Mouse (Mus musculus): ENCODE measurements around the gene N6amt1. TPM values are rescaled to one million over a fixed set of nuclear protein-coding genes. Genes with fewer than 3 reads are reported as not detected.

The N6amt1 gene
- 26.8 and 30.3 TPM in 2 replicates for polyA plus RNA-seq (2012; ENCODE audit: insufficient read depth, insufficient read length, missing spikeins)

DNA sequence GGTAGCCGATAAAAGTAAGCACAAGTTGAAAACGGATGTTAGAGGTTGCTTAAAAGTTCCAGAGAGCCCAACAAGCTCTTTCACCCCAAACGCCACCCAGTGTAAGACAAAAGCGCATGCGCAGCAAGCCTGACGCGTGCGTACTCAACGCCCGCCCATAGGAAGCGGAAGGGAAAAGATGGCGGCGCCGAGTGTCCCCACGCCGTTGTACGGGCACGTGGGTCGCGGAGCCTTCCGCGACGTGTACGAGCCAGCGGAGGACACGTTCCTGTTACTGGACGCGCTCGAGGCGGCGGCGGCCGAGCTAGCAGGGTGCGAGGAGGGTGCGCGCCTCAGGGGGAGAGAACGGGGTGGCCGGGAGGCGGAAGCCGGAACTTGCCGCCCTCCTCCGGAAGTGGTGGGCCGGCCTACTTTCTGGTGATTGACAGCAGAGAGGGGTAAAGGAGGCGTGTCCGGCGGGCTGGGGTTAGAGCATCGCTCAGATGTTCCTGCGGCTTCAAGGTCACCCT, at the start of gene N6amt1:
N6amt1 (plus strand) TSS at position 111 of the 509 bp plus-strand sequence.
- Histone ChIP-seq H3K4me1 (ENCODE audit: control insufficient read depth, insufficient read depth, insufficient read length, low read length) (no peaks in the 10 kb centered on the region), H3K4me3 (ENCODE audit: insufficient read depth, low read depth, low read length) (peak within 1 kb of the TSS; percentile 92), H3K27ac (replicated peaks; ENCODE audit: low read depth, low read length) (peak within 1 kb of the TSS; percentile 100)

DNA sequence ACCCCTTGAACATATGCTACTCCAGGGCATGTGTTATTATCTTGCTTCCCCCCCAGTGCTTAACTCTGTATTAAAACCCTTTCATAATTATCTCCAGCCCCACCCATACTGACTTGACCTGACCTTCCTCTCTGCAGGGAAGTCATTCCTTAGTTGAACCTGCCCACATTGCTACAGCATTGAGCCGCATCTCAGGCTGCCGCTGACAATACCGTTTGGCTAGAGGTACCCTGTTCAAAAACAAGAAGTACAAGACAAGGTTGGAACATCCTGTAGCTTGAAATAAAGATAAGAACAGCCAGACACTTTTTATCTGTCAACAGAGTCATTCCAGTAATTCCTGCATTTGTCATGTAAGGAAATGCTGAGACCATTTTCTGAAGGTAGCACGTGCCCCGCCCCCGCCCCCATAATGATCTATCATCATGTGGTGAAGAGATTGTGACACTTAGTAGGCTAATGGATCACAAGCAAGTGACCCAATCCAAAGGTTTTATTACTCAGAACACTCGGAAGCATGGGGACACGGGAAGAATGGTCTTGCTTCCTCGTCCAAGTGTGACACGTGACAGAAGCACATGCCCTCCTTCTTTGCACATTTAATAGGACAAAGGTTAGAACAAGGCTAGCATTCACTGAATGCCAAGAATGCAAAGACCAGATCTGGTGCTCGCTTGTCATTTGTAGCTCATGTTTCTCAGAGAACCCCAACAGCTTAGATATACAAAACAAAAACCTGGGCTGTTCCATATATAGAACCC, 48.6 kb upstream of the N6amt1 start:
- Histone ChIP-seq H3K4me3 (ENCODE audit: insufficient read depth, low read depth, low read length) (no peak overlapping the region), H3K27ac (replicated peaks; ENCODE audit: low read depth, low read length) (peak overlapping the region; percentile 60), H3K4me1 (ENCODE audit: control insufficient read depth, insufficient read depth, insufficient read length, low read length) (no peaks in the 10 kb centered on the region; the same call in none of the 2 replicates)

DNA sequence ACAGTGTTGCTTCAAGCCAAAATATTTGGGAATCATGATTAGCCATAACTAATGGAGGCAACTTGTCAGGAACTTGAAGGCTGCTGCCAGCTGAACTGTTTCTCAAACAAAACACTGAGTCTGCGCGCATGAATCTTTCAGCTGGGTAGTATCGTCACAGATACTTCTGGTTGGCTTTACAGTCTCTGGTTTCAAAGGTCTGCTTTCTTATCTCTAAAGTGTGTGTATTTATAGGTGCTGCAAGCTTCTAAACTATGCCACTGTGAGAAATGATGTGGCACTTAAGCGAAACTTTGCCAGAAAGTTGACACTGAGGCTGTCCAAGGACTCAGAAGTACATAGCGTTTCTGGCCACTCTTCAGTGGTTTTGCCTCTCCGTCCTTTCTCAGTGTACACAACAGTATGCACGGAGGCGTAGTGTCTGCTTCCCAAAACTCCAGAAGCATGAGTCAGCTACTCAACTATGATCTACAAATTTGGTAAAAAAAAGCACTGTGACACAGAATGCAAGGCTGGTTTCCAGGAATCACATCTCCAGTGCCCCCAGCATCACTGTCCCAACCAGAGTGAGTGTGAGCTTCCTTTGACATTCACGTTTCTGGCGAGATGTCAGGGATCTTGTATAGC, 46.8 kb upstream of the N6amt1 start:
- no peaks in the 10 kb centered on the region; the same call in none of the 2 replicates for H3K4me1 ChIP-seq (ENCODE audit: control insufficient read depth, insufficient read depth, insufficient read length, low read length)
- H3K4me3 ChIP-seq (ENCODE audit: insufficient read depth, low read depth, low read length), result no peak overlapping the region
- peak overlapping the region; percentile 62 for H3K27ac ChIP-seq (replicated peaks; ENCODE audit: low read depth, low read length)

DNA sequence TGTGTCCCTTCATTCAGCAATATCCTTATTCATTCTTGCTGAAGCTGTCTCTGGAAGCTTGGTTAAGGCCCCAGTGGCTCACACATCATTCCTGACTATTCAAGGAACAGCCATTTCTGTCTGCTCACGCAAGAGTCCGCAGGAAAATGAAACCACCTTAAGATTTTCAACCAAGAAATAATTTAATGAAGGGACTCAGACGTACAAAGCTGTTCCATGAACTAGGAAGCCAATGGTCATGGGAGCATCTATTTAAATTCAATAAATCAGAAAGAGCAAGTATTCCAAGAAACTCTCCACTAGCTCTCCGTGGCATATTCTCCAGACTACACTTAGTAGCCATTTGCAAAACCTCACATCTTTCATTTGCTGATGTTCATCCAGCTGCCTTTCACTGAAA, 43.3 kb upstream of the N6amt1 start:
- Histone ChIP-seq H3K4me1 (ENCODE audit: control insufficient read depth, insufficient read depth, insufficient read length, low read length) (no peaks in the 10 kb centered on the region; the same call in none of the 2 replicates), H3K4me3 (ENCODE audit: insufficient read depth, low read depth, low read length) (no peak overlapping the region), H3K27ac (replicated peaks; ENCODE audit: low read depth, low read length) (no peak overlapping the region)

DNA sequence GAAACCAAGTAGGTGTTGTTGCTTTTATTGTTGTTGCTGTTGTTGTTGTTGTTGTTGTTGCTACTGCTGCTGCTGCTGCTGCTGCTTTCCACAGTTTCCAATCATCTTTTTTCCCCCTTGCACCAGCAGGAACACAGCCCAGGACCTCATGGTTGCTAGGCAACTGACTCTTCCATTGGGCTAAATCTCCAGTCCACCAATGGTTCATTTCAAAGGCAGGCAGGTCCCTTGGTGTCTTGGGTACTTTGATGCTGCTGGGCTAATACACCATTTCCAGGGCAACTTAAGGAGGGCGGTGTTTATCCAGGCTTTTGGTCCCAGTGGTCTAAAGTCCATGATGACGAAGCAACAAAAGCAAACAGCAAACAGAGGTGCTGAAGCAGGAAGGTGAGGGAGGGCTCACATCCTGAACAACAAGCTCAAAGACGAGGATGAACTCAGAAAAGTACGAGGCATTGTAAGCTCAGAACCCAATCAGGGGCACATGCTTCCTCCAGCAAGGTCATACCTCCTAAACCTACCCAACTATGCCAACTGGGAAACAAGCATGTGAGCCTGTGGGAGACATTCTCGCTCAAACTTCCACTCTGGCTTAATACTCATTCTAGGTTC, 35.7 kb upstream of the N6amt1 start:
- H3K4me1 ChIP-seq (ENCODE audit: control insufficient read depth, insufficient read depth, insufficient read length, low read length), result no peaks in the 10 kb centered on the region
- H3K27ac ChIP-seq (replicated peaks; ENCODE audit: low read depth, low read length), result no peak overlapping the region
- H3K4me3 ChIP-seq (ENCODE audit: insufficient read depth, low read depth, low read length), result no peak overlapping the region

DNA sequence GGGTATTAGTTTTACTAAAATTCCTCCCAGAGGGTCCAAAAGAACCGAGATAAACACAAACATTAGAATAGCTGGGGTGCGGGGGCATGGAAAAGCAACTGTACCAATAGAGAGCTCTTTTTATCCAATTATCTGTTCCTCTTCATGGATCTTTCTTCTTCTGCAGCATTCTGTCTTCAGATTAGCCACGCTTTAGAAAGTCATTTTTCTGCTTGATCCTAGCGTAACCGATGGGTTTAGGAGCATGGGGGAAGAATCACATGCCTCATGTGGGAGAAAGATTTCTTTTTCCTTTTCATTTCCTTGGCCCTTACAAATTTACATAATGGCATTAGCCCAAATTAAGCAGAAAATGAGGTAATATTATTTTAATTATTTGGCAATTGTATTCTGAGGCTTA, 35.0 kb upstream of the N6amt1 start:
- Histone ChIP-seq H3K4me3 (ENCODE audit: insufficient read depth, low read depth, low read length) (no peak overlapping the region), H3K27ac (replicated peaks; ENCODE audit: low read depth, low read length) (no peak overlapping the region), H3K4me1 (ENCODE audit: control insufficient read depth, insufficient read depth, insufficient read length, low read length) (no peaks in the 10 kb centered on the region)

DNA sequence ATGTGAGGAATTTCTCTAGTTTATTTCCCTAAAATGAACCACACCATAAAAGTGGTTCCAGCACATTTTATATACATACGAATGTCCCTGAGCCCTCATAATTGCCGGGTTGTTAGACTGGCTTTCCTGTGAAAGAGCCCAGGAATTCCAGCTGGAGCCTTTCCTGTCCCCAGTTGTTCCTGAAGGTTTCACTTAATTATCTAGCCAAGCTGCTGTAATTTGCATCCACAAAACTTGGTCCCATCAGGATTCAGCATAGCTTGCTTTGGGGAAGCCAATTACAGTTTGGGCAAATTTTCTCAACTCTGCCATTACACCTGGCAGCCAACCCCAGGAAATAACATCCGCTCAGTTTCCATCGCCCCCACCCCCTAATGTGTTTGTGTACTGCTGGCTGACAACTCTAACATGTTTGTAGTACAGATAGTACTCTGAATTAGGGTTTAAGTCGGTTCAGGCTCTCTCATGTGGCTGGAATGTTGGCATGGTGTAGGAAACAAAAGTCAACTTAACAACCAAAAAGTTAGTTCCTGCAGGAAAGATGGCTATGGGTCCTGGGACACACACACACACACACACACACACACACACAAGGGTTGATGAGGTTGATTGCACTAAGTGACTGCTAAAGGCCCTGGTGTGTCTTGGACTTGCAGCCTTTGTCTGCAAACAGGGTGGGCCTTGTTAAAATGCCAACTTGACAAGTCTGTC, 34.3 kb upstream of the N6amt1 start:
- Histone ChIP-seq H3K4me3 (ENCODE audit: insufficient read depth, low read depth, low read length) (no peak overlapping the region), H3K4me1 (ENCODE audit: control insufficient read depth, insufficient read depth, insufficient read length, low read length) (no peaks in the 10 kb centered on the region), H3K27ac (replicated peaks; ENCODE audit: low read depth, low read length) (no peak overlapping the region)

DNA sequence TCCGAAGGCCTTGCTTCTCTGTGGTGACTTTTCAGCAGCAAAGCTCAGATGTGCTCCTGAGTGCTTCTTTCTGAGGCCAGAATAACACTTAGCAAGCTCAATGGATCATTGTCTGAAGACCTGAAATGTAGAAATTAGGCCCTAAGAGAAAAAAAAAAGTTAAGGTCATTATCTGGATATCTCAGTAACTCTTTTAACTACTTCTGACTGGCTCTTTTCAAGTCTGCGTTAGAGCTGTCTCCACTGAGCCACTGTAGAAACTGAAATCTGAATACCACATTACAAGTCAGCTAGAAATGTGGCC, 33.8 kb upstream of the N6amt1 start:
- H3K27ac ChIP-seq (replicated peaks; ENCODE audit: low read depth, low read length), result no peak overlapping the region
- no peak overlapping the region for H3K4me3 ChIP-seq (ENCODE audit: insufficient read depth, low read depth, low read length)
- no peaks in the 10 kb centered on the region for H3K4me1 ChIP-seq (ENCODE audit: control insufficient read depth, insufficient read depth, insufficient read length, low read length)

DNA sequence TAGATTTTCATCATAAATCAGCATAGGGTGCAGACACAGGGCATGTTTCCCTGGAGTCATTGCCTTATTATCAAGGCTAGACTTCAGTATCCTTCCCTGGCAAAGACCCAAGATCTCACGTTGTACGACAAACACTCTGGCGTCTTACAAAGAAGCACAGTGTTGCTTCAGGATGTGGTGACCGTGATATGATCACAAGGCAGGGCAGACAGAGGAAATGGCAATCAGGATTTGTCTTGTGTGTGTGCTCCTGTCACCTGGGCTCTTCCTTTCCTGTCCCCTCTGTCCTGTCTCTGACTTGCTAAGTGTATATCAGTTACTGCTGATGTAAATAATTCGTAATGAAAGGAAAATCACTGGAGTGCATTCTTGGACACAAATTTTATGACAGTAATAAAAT, 29.4 kb upstream of the N6amt1 start:
- no peaks in the 10 kb centered on the region for H3K4me1 ChIP-seq (ENCODE audit: control insufficient read depth, insufficient read depth, insufficient read length, low read length)
- H3K27ac ChIP-seq (replicated peaks; ENCODE audit: low read depth, low read length), result no peak overlapping the region
- no peak overlapping the region for H3K4me3 ChIP-seq (ENCODE audit: insufficient read depth, low read depth, low read length)

DNA sequence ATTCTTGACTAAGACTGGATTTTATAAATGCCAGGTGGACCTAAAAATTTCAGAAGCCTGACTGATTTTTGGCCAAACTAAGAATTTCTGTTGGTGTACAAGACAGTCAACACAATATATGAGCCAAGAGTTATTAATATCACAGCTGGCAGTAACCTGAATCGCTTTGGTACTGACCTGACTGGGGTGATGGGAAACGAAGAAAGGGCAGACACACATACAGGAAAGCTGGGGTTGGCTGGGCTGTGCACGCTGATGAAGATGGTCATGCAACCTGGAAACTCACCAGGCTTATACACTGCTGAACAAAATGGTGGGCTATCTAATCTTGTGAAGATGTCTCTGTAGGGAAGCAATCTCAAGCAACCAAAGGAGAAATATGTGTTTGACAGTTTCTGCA, 24.0 kb upstream of the N6amt1 start:
- Histone ChIP-seq H3K4me1 (ENCODE audit: control insufficient read depth, insufficient read depth, insufficient read length, low read length) (no peaks in the 10 kb centered on the region), H3K27ac (replicated peaks; ENCODE audit: low read depth, low read length) (no peak overlapping the region), H3K4me3 (ENCODE audit: insufficient read depth, low read depth, low read length) (no peak overlapping the region)

DNA sequence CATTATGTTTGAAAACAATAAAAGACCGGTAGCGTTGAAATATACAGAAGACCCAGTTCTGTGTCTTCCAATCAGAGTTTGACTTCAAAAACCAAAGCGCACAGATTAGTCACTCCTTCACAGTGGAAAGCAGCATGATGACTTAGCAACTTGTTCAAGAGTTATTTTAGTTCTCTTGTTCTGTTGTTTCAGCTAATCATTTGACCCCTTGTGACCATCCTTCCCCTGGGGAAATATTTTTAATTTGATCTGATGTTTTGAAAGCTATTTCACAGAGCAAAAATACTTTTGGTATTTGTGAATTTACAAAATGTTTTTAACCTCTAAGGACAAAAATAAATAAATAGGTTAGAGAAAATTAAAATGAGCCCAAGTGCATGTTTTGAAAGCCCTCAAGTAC, 19.2 kb upstream of the N6amt1 start:
- H3K4me1 ChIP-seq (ENCODE audit: control insufficient read depth, insufficient read depth, insufficient read length, low read length), result no peaks in the 10 kb centered on the region
- no peak overlapping the region for H3K4me3 ChIP-seq (ENCODE audit: insufficient read depth, low read depth, low read length)
- H3K27ac ChIP-seq (replicated peaks; ENCODE audit: low read depth, low read length), result no peak overlapping the region

DNA sequence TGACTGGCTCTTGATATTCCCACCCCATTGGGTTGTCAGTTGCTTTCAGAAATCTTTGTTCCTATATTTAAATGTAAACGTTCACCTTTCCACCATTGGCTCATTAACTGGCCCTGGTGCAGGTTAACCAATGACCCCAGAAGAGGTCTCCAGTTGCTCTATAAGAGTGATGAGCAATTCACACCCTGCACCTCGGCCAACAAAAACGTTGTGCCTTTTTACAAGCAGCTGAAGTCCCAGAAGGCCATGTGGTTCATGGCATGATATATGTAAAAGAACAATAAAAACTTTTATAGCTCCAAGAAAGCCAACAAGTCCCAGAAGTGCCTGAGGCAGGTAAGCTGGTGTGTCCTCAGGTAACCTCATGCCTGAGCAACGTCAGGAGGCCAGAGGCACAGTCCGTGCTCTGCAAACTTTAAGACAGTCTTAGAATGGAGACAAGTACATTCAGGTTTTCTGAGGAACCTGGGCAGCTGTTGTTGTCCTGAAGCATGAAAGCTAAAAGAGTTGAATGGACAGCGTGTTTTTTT, 12.9 kb upstream of the N6amt1 start:
- Histone ChIP-seq H3K27ac (replicated peaks; ENCODE audit: low read depth, low read length) (no peak overlapping the region), H3K4me1 (ENCODE audit: control insufficient read depth, insufficient read depth, insufficient read length, low read length) (peaks cover under 1% of the 10 kb centered on the region; the same call in 1 of the 2 replicates), H3K4me3 (ENCODE audit: insufficient read depth, low read depth, low read length) (no peak overlapping the region)

DNA sequence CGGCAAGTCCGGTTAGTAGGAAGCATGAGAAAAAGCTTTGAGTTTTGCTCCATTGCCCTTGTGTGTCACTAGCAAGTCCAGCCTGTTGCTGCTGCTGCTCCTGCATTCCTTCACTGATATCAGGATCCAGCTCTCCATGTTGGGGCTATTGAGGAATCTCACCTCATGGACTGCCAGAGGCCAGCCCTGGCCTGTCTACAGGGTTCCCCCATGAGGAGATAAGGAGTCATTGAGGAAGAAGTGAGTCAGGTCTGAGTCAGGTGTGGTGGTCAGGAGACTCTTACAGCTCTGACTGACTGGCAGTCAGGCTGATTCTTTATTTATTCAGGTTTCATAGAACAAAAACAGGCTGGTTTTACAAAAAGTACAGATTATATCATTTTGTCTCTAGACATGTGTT, 5.9 kb upstream of the N6amt1 start:
- H3K4me3 ChIP-seq (ENCODE audit: insufficient read depth, low read depth, low read length), result no peak overlapping the region
- H3K4me1 ChIP-seq (ENCODE audit: control insufficient read depth, insufficient read depth, insufficient read length, low read length), result peaks cover 3% of the 10 kb centered on the region; the same call in 1 of the 2 replicates
- H3K27ac ChIP-seq (replicated peaks; ENCODE audit: low read depth, low read length), result no peak overlapping the region

DNA sequence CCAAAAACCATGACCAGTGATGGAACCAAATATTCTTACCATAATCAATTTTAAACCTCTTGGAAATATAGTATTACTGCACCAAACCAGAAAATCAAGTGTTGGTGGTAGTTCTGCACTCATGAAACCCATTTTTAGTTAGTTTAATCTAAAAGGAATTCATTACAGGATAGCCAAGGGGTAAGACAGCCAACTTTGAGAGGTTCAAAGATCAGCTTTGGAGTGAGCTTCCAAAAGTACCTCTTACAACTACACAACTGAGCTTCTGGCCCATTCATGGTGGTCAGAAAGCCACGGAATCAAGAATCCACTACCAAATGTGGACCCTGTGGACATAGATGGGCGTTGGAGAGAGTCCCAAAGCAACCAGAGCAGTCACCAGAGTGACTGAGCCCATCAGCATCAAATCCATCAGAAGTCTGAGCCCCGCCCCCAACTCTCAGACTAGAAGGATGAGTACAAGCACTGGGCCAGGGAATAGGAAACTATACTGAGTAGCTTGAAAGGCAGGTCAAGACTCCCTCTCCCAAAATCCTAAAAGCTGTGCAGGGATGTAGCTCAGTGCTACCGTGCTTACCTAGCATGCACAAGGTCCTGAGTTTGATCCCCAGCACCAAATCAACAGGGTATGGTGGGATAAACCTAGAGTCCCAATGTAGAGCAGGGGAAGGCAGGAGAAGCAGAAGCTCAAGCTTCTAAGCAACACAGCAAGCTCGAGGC, 2.4 kb upstream of the N6amt1 start:
- no peak overlapping the region for H3K4me3 ChIP-seq (ENCODE audit: insufficient read depth, low read depth, low read length)
- H3K4me1 ChIP-seq (ENCODE audit: control insufficient read depth, insufficient read depth, insufficient read length, low read length), result no peaks in the 10 kb centered on the region
- H3K27ac ChIP-seq (replicated peaks; ENCODE audit: low read depth, low read length), result no peak overlapping the region
